Mouse (Mus musculus) cerebellum, adult 2 months (tissue): ENCODE measurements around the gene Cdk16. TPM values are rescaled to one million over a fixed set of nuclear protein-coding genes. Genes with fewer than 3 reads are reported as not detected.
"Not testable (repeated sequence)": the region's sequence is repeated elsewhere in the genome, so short reads cannot be mapped to it uniquely, and the experiment has no call there.

ENCODE experiments used
- DNase-seq, 2 experiments: peaks; one replicate each; pipeline ENCODE4 v3.0.0; 2021
- H3K27ac ChIP-seq: fragments of 200-500 bp; 2 replicates; pipeline ENCODE4 v1.5.1; 2012; ENCODE audit warnings: low read length, control low read depth, inconsistent platforms; ENCODE audit not compliant: insufficient read depth
- H3K27me3 ChIP-seq: fragments of 200-500 bp; 2 replicates; pipeline ENCODE4 v1.6.1; 2012; ENCODE audit warnings: inconsistent platforms, mild to moderate bottlenecking, low read length, moderate library complexity; ENCODE audit not compliant: control insufficient read depth, insufficient read depth
- H3K4me1 ChIP-seq: fragments of 200-500 bp; 2 replicates; pipeline ENCODE4 v1.6.1; 2011; ENCODE audit warnings: low read length; ENCODE audit not compliant: control insufficient read depth, insufficient read depth
- H3K4me3 ChIP-seq: fragments of 200-500 bp; replicated peaks from 2 replicates; pipeline ENCODE3; 2011; ENCODE audit warnings: mild to moderate bottlenecking, low read depth, low read length, control low read depth; ENCODE audit not compliant: insufficient read depth
- CTCF ChIP-seq: fragments of 200-500 bp; IDR thresholded peaks from 2 replicates; pipeline ENCODE4 v1.5.1; 2011; ENCODE audit warnings: low read depth, mild to moderate bottlenecking, control low read depth, low read length, moderate library complexity, borderline replicate concordance; ENCODE audit not compliant: insufficient read depth
- POLR2A ChIP-seq: fragments of 200-500 bp; IDR thresholded peaks from 2 replicates; pipeline ENCODE4 v1.6.1; 2011; ENCODE audit warnings: low read length, control low read depth, borderline replicate concordance; ENCODE audit not compliant: insufficient read depth
- WGBS: fragments of 180-500 bp; shearing (Covaris S2); methylation state at CpG from one replicate; pipeline ENCODE4 v1.1.7; 2018; 5-methylcytosine and 5-hydroxymethylcytosine counted together
- polyA plus RNA-seq: library from polyadenylated mRNA; depleted of rRNA; stranded (reverse); fragments of >200 nt; gene quantifications from 2 replicates; pipeline ENCODE4 v1.2.3, GENCODE M21; 2012; rRNA removed

Cdk16 gene
- polyA plus RNA-seq, 1 experiment: 579 TPM

- no peak for TF ChIP-seq CTCF
- peak; percentile 43; the same call in 1 of the 2 replicates for TF ChIP-seq POLR2A
- Histone ChIP-seq H3K4me1 (no peaks in the 10 kb centered on the region), H3K27ac (peak overlapping the region; percentile 56), H3K27me3 (no peaks in the 10 kb centered on the region), H3K4me3 (peak overlapping the region; percentile 80)
- WGBS: 13% methylated on average over 32 of the region's 32 CpGs
- DNase-seq: peak; percentile 80 to 89
These were observed 16.7 kb downstream of the Cdk16 start for GRCm38 (mm10) chrX:20704295-20705082.

DNA sequence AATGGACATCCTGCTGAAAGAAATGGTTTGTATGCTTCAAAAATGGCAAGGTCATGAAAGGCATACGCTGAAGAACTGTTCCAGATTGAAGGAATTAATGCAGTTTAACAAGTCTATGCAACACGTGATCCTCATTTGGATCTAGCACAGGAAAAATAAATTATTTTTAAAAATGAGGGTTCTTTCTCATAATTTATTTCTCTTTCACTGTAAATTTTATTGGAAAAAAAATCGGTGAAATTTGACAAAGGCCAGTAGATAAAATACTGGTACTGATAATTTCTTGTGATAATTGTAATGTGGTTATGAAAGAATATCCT lies 17.3 kb downstream of the Cdk16 start:
- H3K4me3 ChIP-seq: peak overlapping the region; percentile 80
- DNase-seq: no peak
- H3K27ac ChIP-seq: no peak overlapping the region
- WGBS: 11% methylated on average over 3 of the region's 3 CpGs
- H3K4me1 ChIP-seq: no peaks in the 10 kb centered on the region
- H3K27me3 ChIP-seq: no peaks in the 10 kb centered on the region
- TF ChIP-seq POLR2A (no peak), CTCF (no peak)

- H3K4me3 ChIP-seq: no peak overlapping the region
- WGBS: 81% methylated on average over 5 of the region's 5 CpGs
These were observed 40.9 kb downstream of the Cdk16 start for GRCm38 (mm10) chrX:20728681-20729080.

DNA sequence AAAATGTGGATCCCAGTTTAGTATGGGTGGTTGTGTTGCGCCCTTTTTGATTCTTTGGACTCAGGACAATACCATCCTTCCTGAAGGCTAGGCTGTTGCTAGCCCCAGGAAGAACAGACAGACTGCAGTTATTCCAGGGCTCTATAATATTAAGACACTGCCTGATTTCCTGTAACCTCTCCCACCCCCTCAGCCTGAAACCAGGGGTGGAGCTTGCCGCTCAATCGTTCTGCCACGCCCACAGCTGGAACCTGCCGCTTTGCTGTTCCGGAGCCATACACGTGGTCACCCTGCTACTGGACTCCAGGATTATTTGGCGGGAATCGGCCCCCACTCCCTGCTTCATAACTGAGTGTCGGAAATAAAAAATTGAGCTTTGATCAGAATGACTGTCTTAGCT lies 42.3 kb downstream of the Cdk16 start:
- not testable (repeated sequence) for H3K4me3 ChIP-seq, H3K4me1 ChIP-seq, H3K27me3 ChIP-seq, DNase-seq, H3K27ac ChIP-seq
- 39% methylated on average over 10 of the region's 10 CpGs for WGBS

More at GRCm38 (mm10) chrX:20728681-20729080, 40.9 kb downstream of the Cdk16 start:
- Histone ChIP-seq H3K27me3 (no peaks in the 10 kb centered on the region), H3K4me1 (no peaks in the 10 kb centered on the region), H3K27ac (no peak overlapping the region)
- no peak for DNase-seq
- TF ChIP-seq POLR2A (no peak), CTCF (no peak)

DNA sequence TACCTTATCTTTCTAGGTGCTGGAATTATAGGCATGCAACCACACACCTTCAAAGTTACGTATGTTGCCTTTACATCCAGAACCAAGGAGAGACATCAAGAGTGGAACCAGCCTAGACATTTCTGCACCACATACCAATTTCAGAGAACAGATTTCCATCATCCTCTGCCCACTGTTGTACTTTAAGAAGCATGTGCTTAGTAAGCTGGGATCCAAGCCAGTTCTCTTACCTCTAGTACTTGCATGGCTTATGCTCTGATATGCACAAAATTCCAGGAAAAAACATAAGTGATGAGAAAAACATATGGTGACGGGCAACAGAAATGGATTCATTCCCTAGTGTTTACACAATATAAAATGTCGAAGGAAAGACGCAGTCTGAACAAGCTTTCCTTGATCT lies 48.7 kb downstream of the Cdk16 start:
- TF ChIP-seq POLR2A (no peak), CTCF (no peak)
- WGBS: 97% methylated on average over 4 of the region's 4 CpGs
- Histone ChIP-seq H3K4me3 (no peak overlapping the region), H3K27me3 (no peaks in the 10 kb centered on the region), H3K4me1 (no peaks in the 10 kb centered on the region), H3K27ac (no peak overlapping the region)
- no peak for DNase-seq

GRCm38 (mm10) chrX:20748829-20749228 lies 61.1 kb downstream of the Cdk16 start:
- Histone ChIP-seq H3K27me3 (no peaks in the 10 kb centered on the region), H3K4me1 (no peaks in the 10 kb centered on the region), H3K4me3 (no peak overlapping the region), H3K27ac (no peak overlapping the region)
- no peak for TF ChIP-seq CTCF
- no peak for TF ChIP-seq POLR2A
- WGBS: 92% methylated on average over 2 of the region's 2 CpGs
- DNase-seq: no peak

Other genes with a start within 250 kb of the Cdk16 start
- gene Rgn, start 138.2 kb upstream of the Cdk16 start, polyA plus RNA-seq: 0.27 and 0.28 TPM in 2 replicates
- gene Rbm10, start 70.5 kb upstream of the Cdk16 start, polyA plus RNA-seq: 61.5 and 62.4 TPM in 2 replicates
- 282 and 300 TPM in 2 replicates for gene Ndufb11, start 70.3 kb upstream of the Cdk16 start, polyA plus RNA-seq
- gene Uba1, start 29.6 kb upstream of the Cdk16 start, polyA plus RNA-seq: 288 and 301 TPM in 2 replicates
- 66.2 and 69.0 TPM in 2 replicates for gene Usp11, start 16.0 kb downstream of the Cdk16 start, polyA plus RNA-seq
- 306 and 313 TPM in 2 replicates for gene Araf, start 109.9 kb downstream of the Cdk16 start, polyA plus RNA-seq
- 1.1 and 1.9 TPM in 2 replicates for gene Timp1, start 182.2 kb downstream of the Cdk16 start, polyA plus RNA-seq
- 164 and 171 TPM in 2 replicates for gene Syn1, start 233.1 kb downstream of the Cdk16 start, polyA plus RNA-seq
- 31.1 and 32.5 TPM in 2 replicates for gene Cfp, start 243.6 kb downstream of the Cdk16 start, polyA plus RNA-seq